Mouse (Mus musculus): ENCODE measurements around the gene Atg10. TPM values are rescaled to one million over a fixed set of nuclear protein-coding genes. Genes with fewer than 3 reads are reported as not detected.
"Not testable (repeated sequence)": the region's sequence is repeated elsewhere in the genome, so short reads cannot be mapped to it uniquely, and the experiment has no call there.

Gene Atg10
- total RNA-seq, 1 experiment from 2014 or later, result 8.0 TPM

GRCm38 (mm10) chr13:90977057-90977456 lies 246.7 kb downstream of the Atg10 start:
- no peak for ATAC-seq (replicated peaks; ENCODE audit: insufficient number of reproducible peaks, low FRiP score, low TSS enrichment, poor library complexity, severe bottlenecking)

GRCm38 (mm10) chr13:90973409-90973808 lies 250.4 kb downstream of the Atg10 start:
- ATAC-seq (replicated peaks; ENCODE audit: insufficient number of reproducible peaks, low FRiP score, low TSS enrichment, poor library complexity, severe bottlenecking), result no peak

- ATAC-seq (replicated peaks; ENCODE audit: insufficient number of reproducible peaks, low FRiP score, low TSS enrichment, poor library complexity, severe bottlenecking), result no peak
Observed at GRCm38 (mm10) chr13:90970259-90971017, 253.3 kb downstream of the Atg10 start.

- ATAC-seq (replicated peaks; ENCODE audit: insufficient number of reproducible peaks, low FRiP score, low TSS enrichment, poor library complexity, severe bottlenecking), result no peak
Observed at GRCm38 (mm10) chr13:90968940-90969339, 254.8 kb downstream of the Atg10 start.

- no peak for ATAC-seq (replicated peaks; ENCODE audit: insufficient number of reproducible peaks, low FRiP score, low TSS enrichment, poor library complexity, severe bottlenecking)
Observed at GRCm38 (mm10) chr13:90967422-90967821, 256.3 kb downstream of the Atg10 start.

GRCm38 (mm10) chr13:90965996-90966395 lies 257.8 kb downstream of the Atg10 start:
- no peak for ATAC-seq (replicated peaks; ENCODE audit: insufficient number of reproducible peaks, low FRiP score, low TSS enrichment, poor library complexity, severe bottlenecking)

- ATAC-seq (replicated peaks; ENCODE audit: insufficient number of reproducible peaks, low FRiP score, low TSS enrichment, poor library complexity, severe bottlenecking), result no peak
Observed at GRCm38 (mm10) chr13:90964511-90964910, 259.3 kb downstream of the Atg10 start.

- ATAC-seq (replicated peaks; ENCODE audit: insufficient number of reproducible peaks, low FRiP score, low TSS enrichment, poor library complexity, severe bottlenecking), result no peak
Observed at GRCm38 (mm10) chr13:90962836-90963760, 260.7 kb downstream of the Atg10 start.

- ATAC-seq (replicated peaks; ENCODE audit: insufficient number of reproducible peaks, low FRiP score, low TSS enrichment, poor library complexity, severe bottlenecking), result no peak
Observed at GRCm38 (mm10) chr13:90960591-90960990, 263.2 kb downstream of the Atg10 start.

- no peak for ATAC-seq (replicated peaks; ENCODE audit: insufficient number of reproducible peaks, low FRiP score, low TSS enrichment, poor library complexity, severe bottlenecking)
Observed at GRCm38 (mm10) chr13:90958894-90959293, 264.9 kb downstream of the Atg10 start.

GRCm38 (mm10) chr13:90939600-90939999 lies 284.2 kb downstream of the Atg10 start:
- no peak for ATAC-seq (replicated peaks; ENCODE audit: insufficient number of reproducible peaks, low FRiP score, low TSS enrichment, poor library complexity, severe bottlenecking)

- ATAC-seq (replicated peaks; ENCODE audit: insufficient number of reproducible peaks, low FRiP score, low TSS enrichment, poor library complexity, severe bottlenecking), result no peak
Observed at GRCm38 (mm10) chr13:90939192-90939591, 284.6 kb downstream of the Atg10 start.

- no peak for ATAC-seq (replicated peaks; ENCODE audit: insufficient number of reproducible peaks, low FRiP score, low TSS enrichment, poor library complexity, severe bottlenecking)
Observed at GRCm38 (mm10) chr13:90935852-90936251, 287.9 kb downstream of the Atg10 start.

GRCm38 (mm10) chr13:90933256-90933655 lies 290.5 kb downstream of the Atg10 start:
- no peak for ATAC-seq (replicated peaks; ENCODE audit: insufficient number of reproducible peaks, low FRiP score, low TSS enrichment, poor library complexity, severe bottlenecking)

- no peak; the same call in 1 of the 2 replicates for ATAC-seq (replicated peaks; ENCODE audit: insufficient number of reproducible peaks, low FRiP score, low TSS enrichment, poor library complexity, severe bottlenecking)
Observed at GRCm38 (mm10) chr13:90929847-90930246, 293.9 kb downstream of the Atg10 start.

- ATAC-seq (replicated peaks; ENCODE audit: insufficient number of reproducible peaks, low FRiP score, low TSS enrichment, poor library complexity, severe bottlenecking), result not testable (repeated sequence)
Observed at GRCm38 (mm10) chr13:90928266-90928665, 295.5 kb downstream of the Atg10 start.

- ATAC-seq (replicated peaks; ENCODE audit: insufficient number of reproducible peaks, low FRiP score, low TSS enrichment, poor library complexity, severe bottlenecking), result no peak
Observed at GRCm38 (mm10) chr13:90926938-90927633, 296.7 kb downstream of the Atg10 start.

GRCm38 (mm10) chr13:90926125-90926765 lies 297.5 kb downstream of the Atg10 start:
- no peak for ATAC-seq (replicated peaks; ENCODE audit: insufficient number of reproducible peaks, low FRiP score, low TSS enrichment, poor library complexity, severe bottlenecking)

- no peak for ATAC-seq (replicated peaks; ENCODE audit: insufficient number of reproducible peaks, low FRiP score, low TSS enrichment, poor library complexity, severe bottlenecking)
Observed at GRCm38 (mm10) chr13:90925191-90925590, 298.6 kb downstream of the Atg10 start.

Data from monocyte, adult 5-6 weeks (primary cell).